Mouse (Mus musculus): ENCODE data around the gene Dhx16. TPM values are rescaled to one million over a fixed set of nuclear protein-coding genes. Genes with fewer than 3 reads are reported as not detected.
A peak's percentile ranks its signal among the peaks of the same experiment; 100 is the strongest.
"Not testable (repeated sequence)": the region's sequence is repeated elsewhere in the genome, so short reads cannot be mapped to it uniquely, and the experiment has no call there.

The Dhx16 gene
- polyA plus RNA-seq, 1 experiment from 2014 or later = 51.2 TPM

- ATAC-seq (ENCODE audit: insufficient number of reproducible peaks, low FRiP score, low TSS enrichment, low read depth) = peak; percentile 23; the same call in 1 of the 2 replicates
These were observed 42.6 kb upstream of the Dhx16 start for GRCm38 (mm10) chr17:35836991-35837422.

GRCm38 (mm10) chr17:35837487-35837886 is 42.1 kb upstream of the Dhx16 start:
- DNase-seq (ENCODE audit: low spot score) (peak; percentile 82), ATAC-seq (ENCODE audit: insufficient number of reproducible peaks, low FRiP score, low TSS enrichment, low read depth) (no peak)
- Histone ChIP-seq H3K27me3 (ENCODE audit: control insufficient read depth, insufficient read depth, low read length) (no peaks in the 10 kb centered on the region), H3K4me1 (ENCODE audit: control insufficient read depth, insufficient read depth, low read length) (peaks cover 16% of the 10 kb centered on the region), H3K36me3 (ENCODE audit: control insufficient read depth, insufficient read depth, low read length) (peaks cover 25% of the 10 kb centered on the region), H3K9me3 (ENCODE audit: control insufficient read depth, low read length) (no peaks in the 10 kb centered on the region), H3K9ac (ENCODE audit: low read length) (peak overlapping the region; percentile 99), H3K4me3 (ENCODE audit: low read depth, low read length) (peak overlapping the region; percentile 60), H3K4me2 (ENCODE audit: low read depth, severe bottlenecking) (0 out of 2 replicates have a peak overlapping the region, but pooled peaks have one; percentile 73), H3K27ac (replicated peaks; ENCODE audit: low read depth, low read length) (peak overlapping the region; percentile 96)
- WGBS = under 1% methylated on average over 18 of the region's 18 CpGs

More at GRCm38 (mm10) chr17:35836991-35837422, 42.6 kb upstream of the Dhx16 start:
- DNase-seq (ENCODE audit: low spot score) = peak; percentile 97
- 0% methylated on average over 18 of the region's 25 CpGs for WGBS
- H3K27me3 ChIP-seq (ENCODE audit: control insufficient read depth, insufficient read depth, low read length) = no peaks in the 10 kb centered on the region
- peak overlapping the region; percentile 60 for H3K4me3 ChIP-seq (ENCODE audit: low read depth, low read length)
- peaks cover 26% of the 10 kb centered on the region for H3K36me3 ChIP-seq (ENCODE audit: control insufficient read depth, insufficient read depth, low read length)
- H3K27ac ChIP-seq (replicated peaks; ENCODE audit: low read depth, low read length) = peak overlapping the region; percentile 96
- H3K9ac ChIP-seq (ENCODE audit: low read length) = peak overlapping the region; percentile 99
- H3K9me3 ChIP-seq (ENCODE audit: control insufficient read depth, low read length) = no peaks in the 10 kb centered on the region
- peaks cover 16% of the 10 kb centered on the region for H3K4me1 ChIP-seq (ENCODE audit: control insufficient read depth, insufficient read depth, low read length)
- peak overlapping the region; percentile 73 for H3K4me2 ChIP-seq (ENCODE audit: low read depth, severe bottlenecking)

GRCm38 (mm10) chr17:35838122-35838544 is 41.5 kb upstream of the Dhx16 start, which contains the start of gene Tubb5:
Gene Tubb5 (minus strand): TSS chr17:35838306.
- H3K9me3 ChIP-seq (ENCODE audit: control insufficient read depth, low read length) = no peaks in the 10 kb centered on the region
- peak within 1 kb of the TSS; percentile 82 for H3K4me2 ChIP-seq (ENCODE audit: low read depth, severe bottlenecking)
- H3K9ac ChIP-seq (ENCODE audit: low read length) = peak within 1 kb of the TSS; percentile 99
- peak within 1 kb of the TSS; percentile 96 for H3K27ac ChIP-seq (replicated peaks; ENCODE audit: low read depth, low read length)
- peaks cover 21% of the 10 kb centered on the region for H3K36me3 ChIP-seq (ENCODE audit: control insufficient read depth, insufficient read depth, low read length)
- under 1% methylated on average over 29 of the region's 29 CpGs for WGBS
- DNase-seq (ENCODE audit: low spot score) (peak; percentile 97), ATAC-seq (ENCODE audit: insufficient number of reproducible peaks, low FRiP score, low TSS enrichment, low read depth) (peak; percentile 71)
- H3K4me3 ChIP-seq (ENCODE audit: low read depth, low read length) = peak within 1 kb of the TSS; percentile 60
- no peaks in the 10 kb centered on the region for H3K27me3 ChIP-seq (ENCODE audit: control insufficient read depth, insufficient read depth, low read length)
- H3K4me1 ChIP-seq (ENCODE audit: control insufficient read depth, insufficient read depth, low read length) = peaks cover 16% of the 10 kb centered on the region

GRCm38 (mm10) chr17:35838570-35838969 is 41.0 kb upstream of the Dhx16 start:
- peak overlapping the region; percentile 80 for H3K27ac ChIP-seq (replicated peaks; ENCODE audit: low read depth, low read length)
- H3K4me2 ChIP-seq (ENCODE audit: low read depth, severe bottlenecking) = peak overlapping the region; percentile 82
- WGBS = 2% methylated on average over 5 of the region's 5 CpGs
- ATAC-seq (ENCODE audit: insufficient number of reproducible peaks, low FRiP score, low TSS enrichment, low read depth) (no peak), DNase-seq (ENCODE audit: low spot score) (peak; percentile 50)
- H3K9me3 ChIP-seq (ENCODE audit: control insufficient read depth, low read length) = no peaks in the 10 kb centered on the region
- peaks cover 19% of the 10 kb centered on the region for H3K36me3 ChIP-seq (ENCODE audit: control insufficient read depth, insufficient read depth, low read length)
- peak overlapping the region; percentile 60 for H3K4me3 ChIP-seq (ENCODE audit: low read depth, low read length)
- H3K27me3 ChIP-seq (ENCODE audit: control insufficient read depth, insufficient read depth, low read length) = no peaks in the 10 kb centered on the region
- peak overlapping the region; percentile 81 for H3K9ac ChIP-seq (ENCODE audit: low read length)
- H3K4me1 ChIP-seq (ENCODE audit: control insufficient read depth, insufficient read depth, low read length) = peaks cover 16% of the 10 kb centered on the region

- not testable (repeated sequence) for H3K27me3 ChIP-seq (ENCODE audit: control insufficient read depth, insufficient read depth, low read length); ATAC-seq (ENCODE audit: insufficient number of reproducible peaks, low FRiP score, low TSS enrichment, low read depth); H3K9me3 ChIP-seq (ENCODE audit: control insufficient read depth, low read length); DNase-seq (ENCODE audit: low spot score)
- Histone ChIP-seq H3K27ac (replicated peaks; ENCODE audit: low read depth, low read length) (peak overlapping the region; percentile 80), H3K4me2 (ENCODE audit: low read depth, severe bottlenecking) (peak overlapping the region; percentile 82), H3K9ac (ENCODE audit: low read length) (peak overlapping the region; percentile 81; the same call in 1 of the 2 replicates), H3K36me3 (ENCODE audit: control insufficient read depth, insufficient read depth, low read length) (peaks cover 17% of the 10 kb centered on the region), H3K4me1 (ENCODE audit: control insufficient read depth, insufficient read depth, low read length) (peaks cover 15% of the 10 kb centered on the region), H3K4me3 (ENCODE audit: low read depth, low read length) (peak overlapping the region; percentile 60)
- WGBS = 60% methylated on average over 3 of the region's 3 CpGs
These were observed 40.6 kb upstream of the Dhx16 start for GRCm38 (mm10) chr17:35839002-35839401.

DNA sequence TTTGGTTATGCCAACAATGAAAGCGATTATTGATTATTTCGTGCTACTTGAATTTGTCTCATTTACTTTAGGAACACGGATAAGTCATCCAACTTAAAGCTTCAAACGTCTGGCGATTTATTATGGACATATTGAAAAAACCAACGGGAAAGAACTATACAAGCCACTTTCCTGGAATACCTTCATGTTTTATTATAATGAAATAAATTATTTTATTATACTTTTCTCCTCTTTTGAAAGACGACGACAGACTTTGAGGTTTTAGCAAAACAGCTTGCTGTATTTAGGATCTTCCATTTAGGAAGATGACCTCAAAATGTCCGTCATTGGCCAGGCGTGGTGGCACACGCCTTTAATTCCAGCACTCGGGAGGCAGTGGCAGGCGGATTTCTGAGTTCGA is 39.1 kb upstream of the Dhx16 start:
- WGBS = 57% methylated on average over 14 of the region's 14 CpGs
- Histone ChIP-seq H3K9me3 (ENCODE audit: control insufficient read depth, low read length) (no peaks in the 10 kb centered on the region), H3K4me1 (ENCODE audit: control insufficient read depth, insufficient read depth, low read length) (peaks cover 6% of the 10 kb centered on the region), H3K27me3 (ENCODE audit: control insufficient read depth, insufficient read depth, low read length) (no peaks in the 10 kb centered on the region), H3K27ac (replicated peaks; ENCODE audit: low read depth, low read length) (no peak overlapping the region), H3K9ac (ENCODE audit: low read length) (no peak overlapping the region), H3K36me3 (ENCODE audit: control insufficient read depth, insufficient read depth, low read length) (peaks cover 8% of the 10 kb centered on the region), H3K4me3 (ENCODE audit: low read depth, low read length) (0 out of 2 replicates have a peak overlapping the region, but pooled peaks have one; percentile 18), H3K4me2 (ENCODE audit: low read depth, severe bottlenecking) (peak overlapping the region; percentile 43; the same call in 1 of the 2 replicates)
- ATAC-seq (ENCODE audit: insufficient number of reproducible peaks, low FRiP score, low TSS enrichment, low read depth) (no peak), DNase-seq (ENCODE audit: low spot score) (no peak)

GRCm38 (mm10) chr17:35841076-35841950 is 38.3 kb upstream of the Dhx16 start, which contains the start of gene Mdc1:
Gene Mdc1 (plus strand): TSS chr17:35841515.
- DNase-seq (ENCODE audit: low spot score) = peak; percentile 99
- H3K4me1 ChIP-seq (ENCODE audit: control insufficient read depth, insufficient read depth, low read length) = no peaks in the 10 kb centered on the region
- peak within 1 kb of the TSS; percentile 56 for H3K4me2 ChIP-seq (ENCODE audit: low read depth, severe bottlenecking)
- H3K27ac ChIP-seq (replicated peaks; ENCODE audit: low read depth, low read length) = peak within 1 kb of the TSS; percentile 83
- ATAC-seq (ENCODE audit: insufficient number of reproducible peaks, low FRiP score, low TSS enrichment, low read depth) = peak; percentile 94
- H3K9me3 ChIP-seq (ENCODE audit: control insufficient read depth, low read length) = no peaks in the 10 kb centered on the region
- H3K4me3 ChIP-seq (ENCODE audit: low read depth, low read length) = peak within 1 kb of the TSS; percentile 42
- H3K9ac ChIP-seq (ENCODE audit: low read length) = peak within 1 kb of the TSS; percentile 72
- WGBS = under 1% methylated on average over 59 of the region's 59 CpGs
- no peaks in the 10 kb centered on the region for H3K27me3 ChIP-seq (ENCODE audit: control insufficient read depth, insufficient read depth, low read length)
- H3K36me3 ChIP-seq (ENCODE audit: control insufficient read depth, insufficient read depth, low read length) = peaks cover 5% of the 10 kb centered on the region

DNA sequence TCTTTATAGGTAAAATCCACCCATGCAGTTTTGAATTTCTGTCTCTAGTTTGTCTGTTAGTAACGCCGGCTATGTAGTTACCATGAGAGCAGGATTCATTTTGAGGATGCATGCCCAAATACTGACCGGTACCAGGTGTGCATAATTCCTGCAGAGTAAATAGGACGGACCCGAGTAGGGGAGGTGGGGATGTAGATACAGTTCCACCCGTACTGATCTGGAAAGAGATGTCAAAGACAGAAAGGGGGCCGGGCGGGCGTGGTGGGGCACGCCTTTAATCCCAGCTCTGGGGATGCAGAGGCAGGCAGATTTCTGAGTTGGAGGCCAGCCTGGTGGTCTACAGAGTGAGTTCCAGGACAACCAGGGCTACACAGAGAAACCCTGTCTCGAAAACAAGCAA is 37.6 kb upstream of the Dhx16 start:
- H3K9ac ChIP-seq (ENCODE audit: low read length) = peak overlapping the region; percentile 72
- no peaks in the 10 kb centered on the region for H3K4me1 ChIP-seq (ENCODE audit: control insufficient read depth, insufficient read depth, low read length)
- no peak for ATAC-seq (ENCODE audit: insufficient number of reproducible peaks, low FRiP score, low TSS enrichment, low read depth)
- H3K9me3 ChIP-seq (ENCODE audit: control insufficient read depth, low read length) = no peaks in the 10 kb centered on the region
- peak overlapping the region; percentile 56 for H3K4me2 ChIP-seq (ENCODE audit: low read depth, severe bottlenecking)
- no peaks in the 10 kb centered on the region for H3K27me3 ChIP-seq (ENCODE audit: control insufficient read depth, insufficient read depth, low read length)
- H3K4me3 ChIP-seq (ENCODE audit: low read depth, low read length) = peak overlapping the region; percentile 42
- 15% methylated on average over 11 of the region's 11 CpGs for WGBS
- H3K27ac ChIP-seq (replicated peaks; ENCODE audit: low read depth, low read length) = peak overlapping the region; percentile 83
- DNase-seq (ENCODE audit: low spot score) = no peak
- H3K36me3 ChIP-seq (ENCODE audit: control insufficient read depth, insufficient read depth, low read length) = peaks cover 5% of the 10 kb centered on the region; the same call in 1 of the 2 replicates

All from limb, embryonic 11.5 days (tissue).